Mouse (Mus musculus): ENCODE measurements around the gene Phf14.
"Not testable (repeated sequence)": the region's sequence is repeated elsewhere in the genome, so short reads cannot be mapped to it uniquely, and the experiment has no call there.

Phf14 gene

DNA sequence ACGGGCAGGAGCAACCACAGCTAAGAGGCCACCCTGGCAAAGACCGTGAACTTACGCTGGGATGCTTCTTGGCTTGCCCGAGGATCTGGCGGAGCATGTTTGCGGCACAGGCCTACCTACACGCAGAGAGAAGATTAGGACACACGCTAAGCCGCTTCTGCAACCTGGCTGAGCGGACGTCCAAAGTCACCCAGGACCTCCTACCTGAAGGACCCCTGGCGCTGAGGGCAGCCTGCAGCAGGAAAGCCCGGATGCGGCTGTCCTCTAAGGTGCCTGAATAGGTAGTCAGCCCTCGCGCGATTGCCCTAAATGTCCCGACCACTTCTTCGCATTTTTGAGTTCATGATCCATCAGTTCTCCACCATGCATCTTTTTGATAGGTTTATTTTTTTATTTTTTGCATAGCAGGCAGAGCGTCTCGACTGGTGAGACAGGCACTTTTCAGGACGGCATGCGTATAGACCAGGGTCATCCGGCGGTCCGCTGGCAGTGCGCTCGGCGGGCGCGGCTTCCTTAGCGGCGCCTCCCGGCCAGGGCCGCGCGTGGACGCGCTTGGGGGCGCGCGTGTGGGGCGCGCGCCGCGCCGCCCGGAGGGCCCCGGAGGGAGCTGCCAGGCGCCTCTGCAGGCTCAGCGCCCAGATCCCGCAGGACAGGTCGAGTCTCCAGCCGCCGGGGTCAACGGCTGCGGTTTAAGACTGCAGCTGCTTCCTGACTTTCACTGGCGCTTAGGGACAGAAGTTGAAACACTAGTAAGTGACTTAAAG lies at the start of gene Phf14, which contains the start of gene Ndufa4:
TSS of gene Phf14 (plus strand) at position 541 of the 764 bp plus-strand sequence.
TSS of gene Ndufa4 (minus strand) at position 229 of the 764 bp plus-strand sequence.
- peak; percentile 98 for DNase-seq (ENCODE audit: extremely low read depth, insufficient read length, low spot score)

GRCm38 (mm10) chr6:11875364-11875763 lies 32.2 kb upstream of the Phf14 start:
- DNase-seq (ENCODE audit: extremely low read depth, insufficient read length, low spot score), result not testable (repeated sequence)

DNA sequence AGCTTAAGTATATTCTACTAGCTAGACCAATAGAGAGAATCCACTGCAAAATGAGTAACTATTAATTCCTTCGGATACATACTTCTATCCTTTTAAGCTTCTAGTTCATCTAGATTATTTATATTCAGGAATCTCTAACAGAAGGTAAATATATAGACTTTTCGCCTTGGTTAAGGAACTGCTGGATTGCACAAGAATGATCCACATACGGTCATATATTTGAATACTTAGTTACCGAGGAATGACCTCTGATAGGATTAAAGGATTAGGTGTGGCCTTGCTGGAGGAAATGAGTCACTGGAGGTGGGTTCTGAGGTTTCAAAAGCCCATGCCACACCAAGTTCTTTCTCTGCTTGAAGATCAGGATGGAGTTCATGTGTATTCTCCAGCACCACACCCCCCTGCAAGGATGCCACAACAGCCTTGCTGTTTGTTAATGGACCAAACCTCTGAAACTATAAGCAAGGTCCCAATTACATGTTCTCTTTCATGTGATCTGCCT lies 6.7 kb upstream of the Phf14 start:
- DNase-seq (ENCODE audit: extremely low read depth, insufficient read length, low spot score), result peak; percentile 25

GRCm38 (mm10) chr6:11906890-11907268 lies 730 bp upstream of the Phf14 start:
- DNase-seq (ENCODE audit: extremely low read depth, insufficient read length, low spot score), result no peak

GRCm38 (mm10) chr6:11908170-11908569 lies 561 bp downstream of the Phf14 start:
- DNase-seq (ENCODE audit: extremely low read depth, insufficient read length, low spot score), result no peak

GRCm38 (mm10) chr6:11925496-11926041 lies 18.0 kb downstream of the Phf14 start:
- peak; percentile 92 for DNase-seq (ENCODE audit: extremely low read depth, insufficient read length, low spot score)

DNA sequence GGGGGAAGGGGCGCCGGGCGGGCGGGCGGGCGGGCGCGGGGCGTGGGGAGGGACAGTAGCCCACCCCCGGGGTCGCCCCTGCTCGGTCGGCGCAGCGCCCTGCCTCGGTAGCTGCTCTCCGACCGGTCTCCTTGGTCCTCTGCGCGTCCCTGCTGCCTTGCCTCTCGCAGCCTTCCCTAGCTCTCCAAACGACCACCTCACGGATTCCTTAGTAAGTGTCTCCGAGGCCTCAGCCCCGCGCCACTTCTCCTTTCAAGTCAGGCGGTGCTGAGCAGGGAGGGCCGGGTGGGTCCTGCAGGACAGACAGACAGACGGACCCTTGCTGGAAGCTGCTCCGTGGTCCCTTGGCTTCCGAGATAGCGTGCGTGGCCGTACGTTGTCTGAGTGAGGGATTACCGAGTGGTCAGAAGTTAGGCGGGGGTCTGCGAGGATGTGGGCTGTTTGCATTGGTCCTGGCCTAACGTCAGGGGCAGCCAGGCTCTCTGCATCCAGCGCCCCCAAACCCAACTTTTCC lies 18.5 kb downstream of the Phf14 start:
- DNase-seq (ENCODE audit: extremely low read depth, insufficient read length, low spot score), result peak; percentile 72

DNA sequence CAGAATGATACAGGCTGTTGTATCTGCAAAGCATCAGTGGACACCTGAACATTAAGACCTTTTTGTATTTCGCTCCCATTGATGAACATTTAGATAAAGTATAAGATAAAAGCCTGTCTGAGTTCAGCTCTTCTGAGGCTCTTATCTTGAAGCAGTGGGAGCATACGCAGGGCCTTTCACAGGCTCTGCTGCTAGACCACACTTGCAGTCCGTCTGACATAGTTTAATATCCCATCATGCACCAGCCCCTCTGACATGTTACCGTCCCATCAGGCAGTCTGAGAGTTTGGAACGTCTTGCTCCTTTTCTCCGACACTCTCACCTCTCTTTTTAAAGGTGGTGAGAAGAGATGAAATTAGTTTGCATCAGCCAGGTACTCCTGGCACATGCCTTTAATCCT lies 19.9 kb downstream of the Phf14 start:
- DNase-seq (ENCODE audit: extremely low read depth, insufficient read length, low spot score), result no peak

- DNase-seq (ENCODE audit: extremely low read depth, insufficient read length, low spot score), result no peak
Measured at GRCm38 (mm10) chr6:11933403-11933802, 25.8 kb downstream of the Phf14 start.

- no peak for DNase-seq (ENCODE audit: extremely low read depth, insufficient read length, low spot score)
Measured at GRCm38 (mm10) chr6:11940895-11941294, 33.3 kb downstream of the Phf14 start.

- DNase-seq (ENCODE audit: extremely low read depth, insufficient read length, low spot score), result no peak
Measured at GRCm38 (mm10) chr6:11942089-11942488, 34.5 kb downstream of the Phf14 start.

DNA sequence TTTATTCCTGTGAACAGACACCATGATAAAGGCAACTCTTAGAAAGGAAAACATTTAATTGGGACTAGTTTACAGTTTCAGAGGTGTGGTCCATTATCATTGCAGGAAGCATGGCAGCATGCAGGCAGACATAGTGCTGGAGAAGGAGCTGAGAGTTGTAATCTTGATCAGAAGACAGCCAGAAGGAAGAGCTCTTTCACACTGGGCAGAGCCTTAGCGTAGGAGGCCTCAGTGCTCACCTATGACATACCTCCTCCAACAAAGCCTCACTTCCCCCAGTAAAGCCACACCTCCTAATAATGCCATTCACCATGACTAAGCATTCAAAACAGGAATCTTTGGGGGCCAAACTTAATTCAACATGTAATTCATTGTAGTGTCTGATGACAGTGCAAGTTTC lies 40.5 kb downstream of the Phf14 start:
- no peak for DNase-seq (ENCODE audit: extremely low read depth, insufficient read length, low spot score)

DNA sequence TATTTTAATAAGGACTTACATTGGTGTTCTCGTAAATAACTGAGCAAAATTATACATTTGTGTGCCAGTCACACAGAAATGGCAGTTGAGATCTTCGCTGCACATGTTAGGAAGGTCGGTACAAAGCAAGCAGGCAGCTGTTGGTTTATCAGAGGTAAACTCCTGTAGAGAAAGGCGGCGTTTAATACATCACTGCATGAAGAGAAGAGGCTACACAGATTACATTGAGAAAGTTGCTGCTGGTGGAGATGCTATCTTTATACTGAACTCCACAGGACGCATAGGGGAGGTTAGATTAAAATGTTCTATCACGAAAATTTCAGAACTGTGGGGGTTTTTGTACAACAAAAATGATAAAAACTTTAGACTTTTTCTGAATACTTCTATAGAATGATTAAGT lies 52.6 kb downstream of the Phf14 start:
- DNase-seq (ENCODE audit: extremely low read depth, insufficient read length, low spot score), result no peak

DNA sequence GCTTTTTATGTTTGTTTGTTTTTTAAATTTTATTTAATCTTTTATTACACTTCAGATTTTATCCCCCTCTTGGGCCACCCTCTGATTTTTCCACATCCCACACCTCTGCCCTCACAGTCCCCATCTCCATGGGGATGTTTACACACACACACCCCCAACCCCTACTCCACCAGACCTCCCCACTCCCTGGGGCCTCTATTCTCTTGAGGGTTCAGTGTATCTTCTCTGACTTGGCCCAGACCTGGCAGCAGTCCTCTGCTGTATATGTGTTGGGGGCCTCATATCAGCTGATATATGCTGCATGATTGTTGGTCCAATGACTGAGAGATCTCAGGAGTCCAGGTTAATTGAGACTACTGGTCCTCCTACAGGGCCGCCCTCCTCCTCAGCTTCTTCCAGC lies 86.2 kb downstream of the Phf14 start:
- no peak for DNase-seq (ENCODE audit: extremely low read depth, insufficient read length, low spot score)

DNA sequence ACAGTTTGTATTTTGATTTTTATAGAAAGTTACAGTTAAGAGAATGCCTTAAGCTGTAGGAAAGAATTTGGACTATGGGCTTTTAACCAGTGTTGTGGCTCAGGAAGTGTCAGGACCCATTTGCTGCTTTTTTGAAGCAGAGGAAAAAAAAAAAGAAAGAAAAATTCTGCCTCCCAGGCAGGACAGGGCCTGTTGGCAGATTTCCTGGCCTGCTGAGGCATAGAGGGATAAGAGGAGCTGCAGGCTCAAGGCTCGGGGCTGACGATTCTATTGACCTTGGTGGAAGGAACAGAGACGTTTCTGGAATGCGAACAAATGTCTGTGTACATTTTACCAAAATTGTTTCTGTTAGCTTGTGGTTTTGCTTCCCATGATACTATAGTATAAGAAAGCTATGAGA lies 91.0 kb downstream of the Phf14 start:
- no peak for DNase-seq (ENCODE audit: extremely low read depth, insufficient read length, low spot score)

DNA sequence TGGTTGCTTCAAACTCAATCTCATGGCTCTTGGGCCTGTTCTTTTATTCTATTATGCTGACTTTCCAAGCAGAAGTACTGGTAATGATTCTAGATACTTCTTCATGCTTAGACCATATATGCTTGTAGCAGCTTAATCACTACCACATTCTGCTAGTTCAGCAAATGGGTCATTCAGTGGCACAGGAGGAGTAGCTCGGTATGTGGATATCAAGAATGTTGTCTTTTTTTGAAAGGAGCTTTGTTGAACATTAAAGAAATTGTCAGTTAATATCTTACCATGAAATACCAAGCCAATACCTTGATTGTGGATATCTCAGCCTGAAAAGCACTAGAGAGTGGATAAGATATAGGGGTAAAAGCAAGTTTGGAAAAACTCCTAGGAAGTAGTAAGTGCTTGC lies 91.9 kb downstream of the Phf14 start:
- no peak for DNase-seq (ENCODE audit: extremely low read depth, insufficient read length, low spot score)

- DNase-seq (ENCODE audit: extremely low read depth, insufficient read length, low spot score), result no peak
Measured at GRCm38 (mm10) chr6:12005455-12005854, 97.8 kb downstream of the Phf14 start.

DNA sequence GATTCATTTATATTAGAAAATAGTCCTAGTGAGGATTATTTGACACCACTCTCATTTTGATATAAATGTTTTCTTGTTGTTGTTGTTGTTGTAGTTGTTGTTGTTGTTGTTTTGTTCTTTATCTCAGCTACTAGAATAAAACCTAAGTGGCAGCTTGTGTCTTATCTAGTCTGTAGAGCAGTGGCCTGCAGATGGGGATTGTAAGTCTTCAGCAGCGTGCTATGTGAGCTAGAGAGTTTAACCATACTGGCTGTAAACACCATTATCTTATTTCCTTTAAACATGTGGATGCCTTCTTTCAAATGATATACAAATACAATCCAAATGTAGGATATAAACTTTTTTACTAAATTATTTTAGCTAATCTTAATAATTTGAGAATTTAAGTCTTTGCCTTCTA lies 98.4 kb downstream of the Phf14 start:
- no peak for DNase-seq (ENCODE audit: extremely low read depth, insufficient read length, low spot score)

DNA sequence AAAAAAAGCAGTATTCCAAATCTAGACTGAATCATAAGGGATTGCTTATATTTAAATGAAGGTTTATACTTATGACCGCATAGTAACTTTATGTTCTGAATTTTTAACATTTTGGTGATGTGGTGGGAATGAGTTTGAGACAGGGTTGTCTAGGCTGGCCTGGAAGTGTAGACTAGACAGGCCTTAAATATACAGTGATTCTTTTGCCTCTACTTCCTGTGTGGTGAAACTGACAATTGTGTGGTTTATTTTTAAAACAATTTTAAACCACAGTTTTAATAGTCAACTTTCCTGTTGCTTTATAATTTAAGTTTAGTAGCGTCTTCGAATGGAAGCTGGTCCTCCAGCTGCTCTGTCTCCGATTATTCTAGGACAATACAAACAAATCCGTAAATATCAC lies 104.5 kb downstream of the Phf14 start:
- DNase-seq (ENCODE audit: extremely low read depth, insufficient read length, low spot score), result no peak

- DNase-seq (ENCODE audit: extremely low read depth, insufficient read length, low spot score), result no peak
Measured at GRCm38 (mm10) chr6:12014035-12014434, 106.4 kb downstream of the Phf14 start.

DNA sequence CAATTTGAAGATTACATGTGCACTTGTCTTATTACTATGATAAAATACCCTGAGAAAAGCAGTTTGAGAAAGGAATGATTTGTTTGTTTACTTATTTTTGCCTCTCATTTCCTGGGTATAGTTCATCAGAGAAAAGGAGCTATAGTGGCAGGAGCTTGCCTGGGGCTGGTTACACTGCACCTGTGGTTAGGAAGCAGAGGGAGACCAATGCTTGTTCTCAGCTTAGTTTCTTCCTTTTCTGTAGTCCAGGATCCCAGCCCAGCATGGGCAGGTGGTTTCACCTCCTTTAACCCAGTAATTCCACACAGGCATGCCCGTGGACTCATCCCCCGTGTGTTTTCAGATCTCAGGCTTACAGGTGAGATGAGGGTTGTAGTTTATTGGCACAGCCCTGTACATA lies 107.1 kb downstream of the Phf14 start:
- DNase-seq (ENCODE audit: extremely low read depth, insufficient read length, low spot score), result no peak

- no peak for DNase-seq (ENCODE audit: extremely low read depth, insufficient read length, low spot score)
Measured at GRCm38 (mm10) chr6:12019736-12020135, 112.1 kb downstream of the Phf14 start.

Data from 3134 (cell line).